Mouse (Mus musculus) liver, embryonic 16.5 days (tissue): ENCODE data around the gene Gmnn. TPM values are rescaled to one million over a fixed set of nuclear protein-coding genes. Genes with fewer than 3 reads are reported as not detected.

Source experiments
- polyA plus RNA-seq: library from polyadenylated mRNA; unstranded; fragments of >200 nt; fragmentation: Nextera tagmentation; extraction: Ambion mirVana; gene quantifications from 2 replicates; pipeline ENCODE4 v1.2.1, GENCODE M21; 2015

Gmnn gene
- polyA plus RNA-seq, 1 experiment from 2014 or later: 82.5 TPM

Other genes with a start within 250 kb of the Gmnn start
- gene Ripor2, start 179.7 kb downstream of the Gmnn start, polyA plus RNA-seq: 3.2 and 4.4 TPM in 2 replicates
- not detected in 2 replicates for gene Armh2, start 20.7 kb downstream of the Gmnn start, polyA plus RNA-seq
- gene BC005537, start 39.7 kb upstream of the Gmnn start, polyA plus RNA-seq: 7.6 and 8.9 TPM in 2 replicates
- gene Acot13, start 69.6 kb upstream of the Gmnn start, polyA plus RNA-seq: 56.0 and 56.9 TPM in 2 replicates
- 19.6 and 22.3 TPM in 2 replicates for gene Tdp2, start 69.8 kb upstream of the Gmnn start, polyA plus RNA-seq
- 0.12 and 0.27 TPM in 2 replicates for gene D130043K22Rik, start 83.2 kb upstream of the Gmnn start, polyA plus RNA-seq
- gene Aldh5a1, start 175.7 kb upstream of the Gmnn start, polyA plus RNA-seq: 3.7 and 4.3 TPM in 2 replicates
- 20.5 and 24.5 TPM in 2 replicates for gene Gpld1, start 181.2 kb upstream of the Gmnn start, polyA plus RNA-seq